Mouse (Mus musculus): ENCODE measurements around the gene Fam43b. TPM values are rescaled to one million over a fixed set of nuclear protein-coding genes. Genes with fewer than 3 reads are reported as not detected.

Fam43b gene
- total RNA-seq (2023), result not detected

DNA sequence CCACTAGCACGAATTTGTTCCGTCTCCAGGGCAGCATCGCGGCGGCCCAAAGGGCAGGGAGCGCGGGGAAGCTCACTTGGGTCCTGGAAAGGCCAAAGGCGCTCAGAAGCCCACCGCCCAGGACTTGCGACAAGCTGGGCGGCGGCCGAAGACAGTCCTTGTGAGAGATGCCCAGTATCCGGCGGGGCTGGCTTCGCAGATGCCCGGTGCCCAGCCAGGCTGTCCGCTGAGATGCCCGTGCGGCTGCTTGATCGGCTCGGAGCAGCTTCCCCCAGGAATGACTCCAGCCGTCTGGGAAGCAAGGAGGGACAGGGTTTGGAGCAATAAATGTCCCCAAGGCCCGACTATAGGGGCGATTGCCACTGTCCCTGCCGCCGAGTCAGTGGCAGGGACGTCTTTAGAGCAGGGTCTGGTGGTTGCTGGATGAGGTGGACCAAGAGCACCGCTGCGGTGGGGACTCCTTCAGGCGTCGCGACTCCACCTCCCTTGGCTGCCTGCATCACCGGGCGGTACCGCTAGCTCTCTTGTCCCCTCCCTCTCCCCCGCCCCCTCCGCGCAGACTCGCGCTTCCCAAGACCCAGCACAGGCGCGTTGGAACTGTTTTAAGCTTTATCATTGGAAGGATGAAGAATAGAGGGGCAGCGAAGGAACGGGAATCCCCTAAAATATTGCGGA lies at the start of gene Fam43b:
Fam43b (minus strand) TSS at position 558 of the 675 bp plus-strand sequence.

DNA sequence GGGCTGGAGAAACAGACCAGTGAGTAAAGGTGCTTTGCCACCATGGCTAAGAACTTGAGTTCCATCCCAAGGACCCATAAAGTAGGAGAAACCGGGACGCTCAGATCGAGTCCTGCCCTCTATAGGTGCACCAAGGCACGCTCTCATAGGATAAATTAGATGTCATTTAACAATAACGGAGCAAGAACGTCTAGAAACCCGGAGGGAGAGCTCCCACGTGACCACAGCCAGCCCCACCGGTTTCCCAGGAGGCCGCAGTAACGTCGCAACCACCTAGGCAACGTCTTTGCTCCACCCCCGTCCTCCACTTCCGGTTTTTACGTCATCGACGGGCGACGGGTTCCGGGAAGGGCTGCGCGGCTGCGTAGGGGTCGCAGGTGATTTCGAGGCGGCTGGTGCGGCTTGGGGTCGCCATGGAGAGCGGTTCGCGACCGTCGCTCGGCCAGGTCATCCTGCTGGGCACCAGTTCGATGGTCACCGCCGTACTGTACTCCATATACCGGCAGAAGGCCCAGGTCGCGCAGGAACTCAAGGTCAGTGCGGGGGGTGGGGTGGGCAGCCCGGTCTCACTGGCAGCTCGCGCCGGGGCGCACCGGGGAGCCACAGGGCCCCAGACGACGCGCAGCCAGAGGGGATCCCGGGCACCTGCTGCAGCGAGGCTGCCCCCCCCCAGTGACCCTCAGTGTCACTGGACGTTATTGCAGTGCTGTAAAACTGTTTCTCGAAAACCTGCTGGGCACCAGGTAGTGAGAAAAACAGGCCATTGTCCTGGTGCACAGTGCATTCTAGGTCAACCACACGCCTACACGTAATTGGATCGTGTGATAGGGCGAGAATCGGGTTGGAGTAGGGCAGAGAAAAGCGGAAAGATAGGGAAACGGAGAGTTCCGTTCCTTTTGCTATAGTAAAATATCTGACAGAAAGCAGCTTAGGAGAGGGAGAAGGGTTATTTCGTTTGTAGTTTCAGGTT lies 38.3 kb upstream of the Fam43b start, which contains the start of gene Mul1:
Mul1 (plus strand) TSS at position 325 of the 970 bp plus-strand sequence.

DNA sequence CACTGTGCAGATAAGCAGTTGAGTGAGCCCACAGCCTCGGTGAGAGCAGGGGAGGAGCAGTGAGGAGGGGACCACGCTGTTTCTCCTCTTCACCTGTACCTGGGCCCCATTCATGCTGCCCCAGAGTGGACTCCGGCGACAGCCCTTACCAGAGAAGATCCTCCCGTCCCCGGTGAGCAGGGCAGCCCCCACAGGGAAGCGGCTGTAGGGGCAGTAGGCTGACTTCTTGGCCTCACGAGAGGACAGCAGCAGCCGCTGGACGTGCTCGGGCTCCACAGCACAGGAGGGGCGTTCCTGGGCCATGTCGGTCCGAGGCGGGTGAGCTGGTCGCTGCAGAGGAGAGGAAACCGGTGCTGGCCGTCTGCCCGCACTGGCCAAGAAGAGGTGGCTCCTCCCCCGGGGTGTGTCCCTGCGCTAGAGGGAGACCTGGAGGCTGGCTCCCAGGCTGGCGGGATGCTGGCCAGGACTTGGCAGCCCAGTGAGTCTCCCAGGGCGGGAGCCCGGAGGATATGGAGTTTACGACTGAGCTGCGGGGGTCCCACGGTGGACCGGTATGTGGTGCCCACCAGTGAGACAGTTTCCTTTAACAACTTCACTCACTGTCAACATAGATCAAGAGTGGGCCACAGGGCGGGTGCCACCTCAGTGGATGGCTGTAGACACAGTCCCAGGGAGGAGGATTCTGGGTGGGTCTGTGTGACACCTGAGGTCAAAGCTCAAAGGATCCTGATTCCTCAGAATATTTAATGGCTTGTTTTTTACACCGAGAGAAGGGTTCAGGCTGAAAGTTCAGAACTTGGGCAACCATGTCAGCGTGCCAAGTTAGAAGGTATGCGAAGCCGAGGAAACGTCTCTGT lies 28.5 kb downstream of the Fam43b start, which contains the start of gene Cda:
Cda (minus strand) TSS at position 352 of the 857 bp plus-strand sequence.

Other genes starting within 250 kb of the Fam43b start
- gene Hp1bp3, start 180.2 kb downstream of the Fam43b start, total RNA-seq (2023), result 205 TPM
- gene Sh2d5, start 146.1 kb downstream of the Fam43b start, total RNA-seq (2023), result 0.92 TPM
- not detected for gene Kif17, start 146.1 kb downstream of the Fam43b start, total RNA-seq (2023)
- 66.1 TPM for gene Ddost, start 91.8 kb downstream of the Fam43b start, total RNA-seq (2023)
- gene Pink1, start 70.2 kb downstream of the Fam43b start, total RNA-seq (2023), result 50.7 TPM
- gene Cda, start 28.5 kb downstream of the Fam43b start, total RNA-seq (2023), result not detected
- 29.9 TPM for gene Mul1, start 38.1 kb upstream of the Fam43b start, total RNA-seq (2023)
- gene Camk2n1, start 57.8 kb upstream of the Fam43b start, total RNA-seq (2023), result 0.95 TPM
- not detected for gene Vwa5b1, start 239.4 kb upstream of the Fam43b start, total RNA-seq (2023)

Measured in CD4-positive naive resting alpha-beta T cell, adult 57 days (primary cell).